7 mouse cellular contexts compared by ENCODE assay signal in genomic region chr2:142902905-142903895, GRCm38 (mm10). TPM values are rescaled to one million over a fixed set of nuclear protein-coding genes. Genes with fewer than 3 reads are reported as not detected.
DNase-seq lines count a peak whose midpoint lies in the region; ATAC-seq and TF ChIP-seq lines count a peak whose summit lies in the region.

No protein-coding gene starts in this region.

- peak; percentile 97 for DNase-seq in adrenal gland, postnatal 10 days
- peak; percentile 93 for DNase-seq in embryonic facial prominence, embryonic 10.5 days (ENCODE audit: low spot score)
- DNase-seq in gonadal fat pad, adult 2 months (ENCODE audit: low read depth): peak; percentile 70
- peak; percentile 92 for DNase-seq in left cerebral cortex, postnatal 4 days

- peak overlapping the region; percentile 78 for H3K27ac ChIP-seq in embryonic facial prominence, embryonic 10.5 days (replicated peaks)
- H3K27ac ChIP-seq in intestine, postnatal 0 days (ENCODE audit: low read depth, low read length): no peak overlapping the region
- no peak overlapping the region for H3K27ac ChIP-seq in midbrain, embryonic 12.5 days (replicated peaks)
- peak overlapping the region; percentile 48 for H3K27ac ChIP-seq in small intestine, adult 2 months (ENCODE audit: insufficient read depth, low read depth, low read length)

- H3K9me3 ChIP-seq in embryonic facial prominence, embryonic 10.5 days: no peaks in the 10 kb centered on the region
- H3K9me3 ChIP-seq in intestine, postnatal 0 days (ENCODE audit: control insufficient read depth): no peaks in the 10 kb centered on the region
- no peaks in the 10 kb centered on the region for H3K9me3 ChIP-seq in midbrain, embryonic 12.5 days

- TF ChIP-seq POLR2A in small intestine, adult 2 months (IDR thresholded peaks at IDR 0.05; ENCODE audit: low read depth, low read length): no peak

- H3K4me2 ChIP-seq in intestine, postnatal 0 days (replicated peaks; ENCODE audit: low read depth): peak overlapping the region; percentile 68
- H3K4me2 ChIP-seq in midbrain, embryonic 12.5 days (replicated peaks): peak overlapping the region; percentile 56

- WGBS in embryonic facial prominence, embryonic 10.5 days: 11% methylated on average over 34 of the region's 34 CpGs
- WGBS in intestine, postnatal 0 days: 5% methylated on average over 34 of the region's 34 CpGs
- 11% methylated on average over 34 of the region's 34 CpGs for WGBS in midbrain, embryonic 12.5 days
- 4% methylated on average over 34 of the region's 34 CpGs for WGBS in small intestine, adult 2 months

- intact Hi-C loops in left cerebral cortex, postnatal 4 days (cut with DNase I): no loop called here

- H3K4me1 ChIP-seq in embryonic facial prominence, embryonic 10.5 days: peaks cover 21% of the 10 kb centered on the region
- H3K4me1 ChIP-seq in intestine, postnatal 0 days (replicated peaks; ENCODE audit: control insufficient read depth, insufficient read depth, low read length): peaks cover 8% of the 10 kb centered on the region
- H3K4me1 ChIP-seq in midbrain, embryonic 12.5 days: peaks cover 17% of the 10 kb centered on the region
- H3K4me1 ChIP-seq in small intestine, adult 2 months (ENCODE audit: control insufficient read depth, insufficient read depth, insufficient read length, low read length): peaks cover 3% of the 10 kb centered on the region

- H3K27me3 ChIP-seq in embryonic facial prominence, embryonic 10.5 days (replicated peaks; ENCODE audit: low read depth, poor library complexity, severe bottlenecking): no peaks in the 10 kb centered on the region; the same call in 1 of the 2 replicates
- H3K27me3 ChIP-seq in intestine, postnatal 0 days (replicated peaks; ENCODE audit: control insufficient read depth, insufficient read depth, low read length): no peaks in the 10 kb centered on the region
- H3K27me3 ChIP-seq in midbrain, embryonic 12.5 days: no peaks in the 10 kb centered on the region; the same call in 1 of the 2 replicates
- H3K27me3 ChIP-seq in small intestine, adult 2 months (ENCODE audit: control insufficient read depth, insufficient read depth, low read length): no peaks in the 10 kb centered on the region

- peak overlapping the region; percentile 56 for H3K4me3 ChIP-seq in embryonic facial prominence, embryonic 10.5 days
- peak overlapping the region; percentile 40 for H3K4me3 ChIP-seq in intestine, postnatal 0 days (ENCODE audit: low read depth, low read length)
- peak overlapping the region; percentile 40 for H3K4me3 ChIP-seq in midbrain, embryonic 12.5 days
- peak overlapping the region; percentile 52 for H3K4me3 ChIP-seq in small intestine, adult 2 months (ENCODE audit: low read depth, low read length)

- TF ChIP-seq CTCF in intestine, postnatal 0 days (IDR thresholded peaks at IDR 0.05; ENCODE audit: low read depth): 0 out of 2 replicates have a peak, but pooled peaks have one; percentile 16
- no peak for TF ChIP-seq CTCF in small intestine, adult 2 months (IDR thresholded peaks at IDR 0.05; ENCODE audit: extremely low read depth, insufficient read length, insufficient replicate concordance, low read depth, low read length)

- no peaks in the 10 kb centered on the region for H3K36me3 ChIP-seq in embryonic facial prominence, embryonic 10.5 days (replicated peaks)
- H3K36me3 ChIP-seq in intestine, postnatal 0 days (ENCODE audit: control insufficient read depth, insufficient read depth): no peaks in the 10 kb centered on the region
- no peaks in the 10 kb centered on the region for H3K36me3 ChIP-seq in midbrain, embryonic 12.5 days
- H3K36me3 ChIP-seq in small intestine, adult 2 months (ENCODE audit: control insufficient read depth, insufficient read depth, low read length): no peaks in the 10 kb centered on the region

- ATAC-seq in intestine, postnatal 0 days: peak; percentile 96
- peak; percentile 95 for ATAC-seq in midbrain, embryonic 12.5 days (ENCODE audit: low FRiP score, low read depth)

- H3K9ac ChIP-seq in intestine, postnatal 0 days (ENCODE audit: low read depth, low read length): peak overlapping the region; percentile 41; the same call in 1 of the 2 replicates
- peak overlapping the region; percentile 49 for H3K9ac ChIP-seq in midbrain, embryonic 12.5 days (replicated peaks)

RNA-seq across cellular contexts. Expression of gene Kif16b, which starts 1.9 kb away (rescaled TPM):
- total RNA-seq in adrenal gland, postnatal 10 days (2021): 10 to 100 TPM; 19.4 to 23.5 TPM
- polyA plus RNA-seq in embryonic facial prominence, embryonic 10.5 days (2016; fragmentation: Nextera tagmentation; extraction: Ambion mirVana): 8.9 and 9.6 TPM in 2 replicates
- polyA plus RNA-seq in gonadal fat pad, adult 2 months (2012; rRNA removed): 24.2 and 30.2 TPM in 2 replicates
- 7.0 and 7.4 TPM in 2 replicates for polyA plus RNA-seq in intestine, postnatal 0 days (2015; fragmentation: Nextera tagmentation; extraction: Ambion mirVana)
- total RNA-seq in left cerebral cortex, postnatal 4 days (2021): 10 to 100 TPM; 11.3 to 11.9 TPM
- polyA plus RNA-seq in midbrain, embryonic 12.5 days (2016; fragmentation: Nextera tagmentation; extraction: Ambion mirVana): 7.3 and 7.6 TPM in 2 replicates
- 5.5 and 12.5 TPM in 2 replicates for polyA plus RNA-seq in small intestine, adult 2 months (2012; rRNA removed)

Comparison
In these comparisons a context has a peak if more than half of its experiments do, and no peak if none do; other contexts are left out.
1. H3K27ac ChIP-seq: peak in embryonic facial prominence, embryonic 10.5 days (single experiment) and small intestine, adult 2 months (single experiment); none in intestine, postnatal 0 days (single experiment) and midbrain, embryonic 12.5 days (single experiment).
2. Peak in every context shown above with its lines, with median percentiles within 50 percentile points of each other: DNase-seq and H3K4me3 ChIP-seq.